Mouse (Mus musculus): ENCODE measurements around the gene Olfr106-ps.

DNA sequence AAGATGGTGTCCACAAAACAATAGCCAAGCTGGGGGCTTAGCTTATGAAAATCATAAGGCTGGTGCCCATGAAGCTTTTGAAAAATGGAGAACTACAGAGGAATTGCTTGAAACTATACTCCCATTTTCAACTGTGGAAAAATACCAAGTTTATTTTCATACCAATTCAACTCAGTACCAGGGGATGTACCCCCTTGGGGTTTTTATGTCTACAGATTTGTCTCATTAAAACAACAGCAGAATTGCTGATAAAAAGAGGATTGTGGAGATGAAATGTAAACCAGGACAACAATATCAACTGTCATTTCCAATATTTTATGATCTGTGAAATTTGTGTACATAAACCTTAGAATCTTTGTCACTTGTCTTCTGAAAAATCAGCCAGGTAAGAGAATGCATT is 11.5 kb upstream of the Olfr106-ps start, which contains the start of gene Olfr105-ps:
- TF ChIP-seq CTCF (conservative IDR thresholded peaks at IDR 0.05; ENCODE audit: insufficient read depth, insufficient read length, low read depth, low read length) = no peak
- TF ChIP-seq POLR2A (IDR thresholded peaks at IDR 0.05; ENCODE audit: low read depth, low read length) = no peak

Measured in kidney, adult 2 months (tissue).